Mouse (Mus musculus) retina, adult 2 months (tissue): ENCODE data around the gene Ankle1.

Experiments used
- DNase-seq: peaks from one replicate; pipeline ENCODE4 v3.0.0-alpha.2; 2012; ENCODE audit warnings: low read depth, low spot score

Ankle1 gene

GRCm38 (mm10) chr8:71381971-71382961 lies 23.5 kb upstream of the Ankle1 start:
- DNase-seq: peak; percentile 53

DNA sequence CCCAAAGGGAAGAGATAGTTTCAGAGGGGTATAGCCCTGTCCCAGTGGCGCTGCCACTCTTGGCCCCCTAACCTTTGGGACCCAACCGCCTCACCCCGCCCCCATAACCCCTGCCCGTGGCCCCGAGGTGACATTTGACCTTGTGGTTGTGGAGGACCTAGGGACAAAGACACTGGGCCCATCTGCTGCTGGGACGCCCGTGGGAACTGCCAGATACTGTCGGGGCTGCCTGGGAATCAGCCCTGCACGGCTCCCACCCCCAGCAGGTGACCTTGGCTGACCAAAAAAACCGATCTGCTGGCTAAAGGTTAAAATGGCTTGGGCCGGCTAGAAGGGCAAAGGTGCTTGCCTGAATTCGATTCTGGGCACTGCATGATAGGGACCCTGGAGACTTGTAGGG lies 22.4 kb upstream of the Ankle1 start:
- no peak for DNase-seq

DNA sequence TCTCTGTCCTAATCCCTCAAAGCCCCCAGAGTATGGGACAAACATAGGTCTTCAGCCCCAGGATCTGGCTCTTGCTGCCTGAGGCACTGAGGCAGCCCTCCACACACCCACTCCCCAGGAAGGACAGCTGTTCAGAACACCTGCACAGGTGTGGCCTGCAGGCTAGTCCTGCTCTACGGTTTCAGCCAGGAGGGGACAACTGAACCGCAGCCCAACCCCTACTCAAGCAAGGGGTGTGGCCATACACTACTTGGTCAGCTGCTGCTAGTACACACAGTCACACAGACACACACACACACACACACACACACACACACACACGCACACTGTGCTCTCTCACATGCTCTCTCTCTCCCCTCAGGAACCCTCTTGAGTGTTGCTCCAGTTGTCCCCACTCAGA lies 21.9 kb upstream of the Ankle1 start:
- DNase-seq: no peak

DNA sequence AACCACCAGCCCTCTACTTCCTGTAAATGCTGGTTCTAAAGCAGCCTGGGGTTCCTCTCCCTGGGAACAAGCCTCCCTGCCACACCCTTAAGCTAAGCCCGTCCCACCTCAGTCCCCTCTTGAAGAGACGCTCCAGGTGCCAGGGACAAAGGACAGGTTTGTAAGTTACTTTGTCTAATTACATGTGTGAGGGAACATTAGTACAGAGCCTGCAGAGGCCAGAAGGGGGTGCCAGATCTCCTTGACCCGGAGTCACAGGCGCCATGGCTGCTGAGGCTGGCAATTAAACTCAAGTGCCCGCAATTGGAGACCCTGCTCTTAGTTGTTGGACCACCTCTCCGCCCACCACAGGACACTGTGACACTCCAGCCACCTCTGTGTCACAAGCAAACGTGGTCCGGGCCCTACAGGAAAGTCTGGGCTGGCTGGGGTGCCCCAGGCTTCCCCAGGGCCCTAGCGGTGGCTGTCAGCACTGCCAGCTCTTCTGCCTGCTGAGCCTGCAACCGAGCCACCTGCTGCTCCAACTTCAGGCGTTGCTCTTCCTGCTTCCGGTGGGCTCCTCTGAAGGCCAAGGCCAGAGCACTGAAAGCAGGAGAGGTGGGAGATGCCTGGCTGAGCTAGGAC lies 20.5 kb upstream of the Ankle1 start:
- DNase-seq: no peak

- DNase-seq: no peak
These were observed 17.5 kb upstream of the Ankle1 start for GRCm38 (mm10) chr8:71388267-71388666.

DNA sequence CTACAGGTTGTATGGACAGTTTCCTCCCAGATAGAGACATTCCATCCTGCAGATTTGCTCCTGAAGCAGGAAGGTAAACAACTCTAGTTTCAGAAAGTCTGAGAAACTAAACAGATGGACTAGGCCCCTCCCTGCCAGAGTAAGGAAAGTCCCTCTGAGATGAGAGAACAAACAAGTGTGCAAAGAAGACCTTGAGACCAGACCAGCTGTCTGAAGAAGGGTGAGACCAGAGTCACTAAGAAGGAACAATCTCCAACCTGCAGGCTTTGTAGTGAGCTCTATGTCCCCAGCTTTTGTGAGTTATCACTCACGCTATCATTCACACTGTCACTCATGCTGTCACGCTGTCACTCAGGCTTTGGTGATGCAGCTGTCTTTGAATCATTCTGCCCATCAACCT lies 14.1 kb upstream of the Ankle1 start:
- no peak for DNase-seq

GRCm38 (mm10) chr8:71392391-71392790 lies 13.4 kb upstream of the Ankle1 start:
- DNase-seq: no peak

- DNase-seq: peak; percentile 80
These were observed 12.9 kb upstream of the Ankle1 start for GRCm38 (mm10) chr8:71392871-71393270.

- no peak for DNase-seq
These were observed 11.3 kb upstream of the Ankle1 start for GRCm38 (mm10) chr8:71394481-71394880.

DNA sequence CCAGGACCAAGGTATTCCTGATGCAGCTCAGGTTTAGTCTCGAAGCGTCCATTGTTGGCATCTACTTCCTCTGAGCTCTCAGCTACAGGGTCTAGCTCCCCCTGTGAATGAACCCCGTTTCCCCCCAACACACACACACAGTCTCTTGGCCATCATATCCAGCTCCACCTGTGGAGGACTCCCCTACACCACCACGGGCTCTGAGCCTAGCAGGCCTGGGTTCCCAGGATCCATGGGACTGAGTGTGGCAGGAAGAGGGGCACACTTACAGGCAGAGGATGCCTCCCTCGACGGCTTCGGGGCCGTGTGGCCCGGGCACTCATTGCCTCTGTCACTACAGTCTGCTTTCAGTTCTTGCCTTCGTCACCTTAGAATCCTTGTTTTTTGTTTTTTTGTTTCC lies 10.7 kb upstream of the Ankle1 start:
- DNase-seq: no peak

DNA sequence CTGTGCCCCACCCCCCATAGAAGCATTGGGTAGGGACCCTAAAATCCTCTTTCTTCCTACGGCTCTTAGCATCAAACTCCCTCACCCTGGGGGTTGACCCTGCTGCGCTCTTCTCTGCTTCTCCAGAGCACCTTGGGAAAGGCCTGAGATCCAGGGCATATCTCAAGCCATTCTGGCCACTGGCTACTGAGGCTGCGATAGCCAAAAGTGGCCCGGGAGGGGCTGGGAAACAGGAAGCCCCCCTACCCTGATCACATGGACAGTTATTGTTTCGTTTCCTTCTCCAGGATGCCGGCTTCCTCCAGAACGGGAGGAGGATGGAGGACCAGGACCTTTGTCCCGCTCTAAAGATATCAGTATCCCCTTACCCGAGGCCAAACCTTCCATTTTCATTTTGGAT lies 10.2 kb upstream of the Ankle1 start, which contains the start of gene Ushbp1:
Ushbp1 (minus strand) TSS at position 174 of the 400 bp plus-strand sequence.
- DNase-seq: no peak

- DNase-seq: peak; percentile 81
These were observed 9.0 kb upstream of the Ankle1 start, which contains the start of gene Babam1 for GRCm38 (mm10) chr8:71396639-71397305. Gene Babam1 (plus strand): TSS chr8:71396861.

DNA sequence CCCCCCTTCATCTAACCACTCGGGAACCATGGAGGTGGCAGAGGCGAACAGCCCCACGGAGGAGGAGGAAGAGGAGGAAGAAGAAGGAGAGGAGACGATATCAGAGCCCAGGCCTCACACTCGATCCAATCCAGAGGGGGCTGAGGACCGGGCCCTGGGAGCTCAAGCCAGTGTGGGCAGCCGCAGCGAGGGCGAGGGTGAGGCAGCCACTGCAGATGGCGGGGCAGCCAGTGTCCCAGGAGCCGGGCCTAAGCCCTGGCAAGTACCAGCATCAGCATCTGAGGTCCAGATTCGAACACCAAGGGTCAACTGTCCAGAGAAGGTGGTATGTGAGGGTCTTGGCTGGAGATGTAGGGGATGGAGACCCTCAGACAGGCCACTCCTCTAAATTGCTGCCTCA lies 8.1 kb upstream of the Ankle1 start:
- DNase-seq: no peak

- no peak for DNase-seq
These were observed 5.0 kb upstream of the Ankle1 start for GRCm38 (mm10) chr8:71400826-71401225.

- no peak for DNase-seq
These were observed 4.4 kb upstream of the Ankle1 start for GRCm38 (mm10) chr8:71401454-71401853.

GRCm38 (mm10) chr8:71402446-71402964 lies 3.3 kb upstream of the Ankle1 start:
- no peak for DNase-seq

- no peak for DNase-seq
These were observed 2.5 kb upstream of the Ankle1 start for GRCm38 (mm10) chr8:71403107-71403885.

DNA sequence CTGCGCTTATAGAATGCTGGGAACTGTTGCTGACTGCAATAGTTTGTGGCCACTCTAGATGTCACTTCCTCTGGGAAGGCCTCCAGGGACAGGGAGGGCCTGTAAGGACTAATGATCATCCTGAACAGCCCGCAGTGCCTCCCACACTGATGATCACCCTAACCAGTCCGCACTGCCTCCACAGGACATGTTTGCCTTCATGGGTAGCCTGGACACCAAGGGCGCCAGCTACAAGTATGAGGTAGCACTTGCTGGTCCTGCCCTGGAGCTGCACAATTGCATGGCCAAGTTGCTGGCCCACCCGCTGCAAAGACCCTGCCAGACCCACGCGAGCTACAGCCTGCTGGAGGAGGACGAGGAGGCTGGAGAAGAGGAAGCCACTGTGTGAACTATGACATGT lies 1.8 kb upstream of the Ankle1 start:
- DNase-seq: no peak

DNA sequence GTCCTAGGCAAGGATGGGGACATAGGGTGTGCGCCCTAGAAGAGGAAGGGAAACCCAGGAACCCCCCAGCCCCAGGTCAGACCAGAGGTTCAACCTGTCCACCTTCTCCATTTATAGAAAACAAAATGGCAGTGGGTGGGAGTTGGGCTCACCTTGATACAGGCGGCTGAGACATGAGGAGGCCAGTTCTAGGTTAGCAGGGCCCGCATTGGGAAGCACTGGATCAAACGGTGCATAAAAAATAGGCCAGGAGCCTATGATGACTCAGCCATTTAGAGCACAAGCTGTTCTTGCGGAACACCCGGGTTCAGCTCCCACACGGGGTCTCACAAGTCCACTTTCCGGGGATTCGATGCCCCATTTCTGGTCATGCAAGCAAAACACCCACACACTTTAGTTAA lies 859 bp upstream of the Ankle1 start:
- no peak for DNase-seq

- no peak for DNase-seq
These were observed 547 bp downstream of the Ankle1 start for GRCm38 (mm10) chr8:71406099-71407015.
